30 mouse cellular contexts compared by ENCODE assay signal in genomic region chr1:138681970-138682369, GRCm38 (mm10).
DNase-seq lines count a peak whose midpoint lies in the region; ATAC-seq lines count a peak whose summit lies in the region.
"Had no signal": no experiment of that assay in that cellular context is flagged by ENCODE, and none has a peak within 500 bp of the region (broad histone marks: within the 10 kb centered on the region; RNA-seq: fewer than 3 reads in every experiment).

No protein-coding gene starts in this region.

- no peaks in the 10 kb centered on the region for H3K27me3 ChIP-seq in intestine, embryonic 16.5 days (replicated peaks; ENCODE audit: control insufficient read depth, insufficient read depth, low read length)
- H3K27me3 ChIP-seq: CH12.LX; embryonic facial prominence, embryonic 12.5 days; embryonic facial prominence, embryonic 15.5 days; forebrain, embryonic 13.5 days; heart, embryonic 12.5 days; heart, embryonic 15.5 days had no signal

- no peaks in the 10 kb centered on the region for H3K4me1 ChIP-seq in intestine, embryonic 16.5 days (ENCODE audit: control insufficient read depth, insufficient read depth, low read length)
- H3K4me1 ChIP-seq: embryonic facial prominence, embryonic 12.5 days; embryonic facial prominence, embryonic 15.5 days; forebrain, embryonic 13.5 days; heart, embryonic 12.5 days; heart, embryonic 15.5 days had no signal

- H3K27ac ChIP-seq in intestine, embryonic 16.5 days (ENCODE audit: low read length), result no peak overlapping the region
- H3K27ac ChIP-seq: embryonic facial prominence, embryonic 12.5 days; embryonic facial prominence, embryonic 15.5 days; forebrain, embryonic 13.5 days; heart, embryonic 15.5 days; hindbrain, embryonic 14.5 days; hindbrain, postnatal 0 days had no signal

- no peak overlapping the region for H3K9ac ChIP-seq in intestine, embryonic 16.5 days (ENCODE audit: low read depth, low read length)
- H3K9ac ChIP-seq: embryonic facial prominence, embryonic 12.5 days; embryonic facial prominence, embryonic 15.5 days; forebrain, embryonic 13.5 days; heart, embryonic 12.5 days; heart, embryonic 15.5 days; hindbrain, embryonic 14.5 days had no signal

- H3K4me2 ChIP-seq in intestine, embryonic 16.5 days (ENCODE audit: low read depth, low read length), result no peak overlapping the region
- H3K4me2 ChIP-seq: embryonic facial prominence, embryonic 12.5 days; embryonic facial prominence, embryonic 15.5 days; forebrain, embryonic 13.5 days; heart, embryonic 12.5 days; heart, embryonic 15.5 days; hindbrain, embryonic 14.5 days had no signal

- peak; percentile 60; the same call in 1 of the 2 replicates for ATAC-seq in common myeloid progenitor, adult 5-6 weeks (replicated peaks; ENCODE audit: low read depth, poor library complexity, severe bottlenecking)
- peak; percentile 37 to 75 for ATAC-seq in hematopoietic stem cell, adult 5-6 weeks (replicated peaks in 1 of 2; ENCODE audit: insufficient read depth in 1 of 2, low FRiP score in 2 of 2, low TSS enrichment in 1 of 2, low read depth in 1 of 2, poor library complexity in 2 of 2, severe bottlenecking in 2 of 2)
- no peak for ATAC-seq in intestine, embryonic 16.5 days
- ATAC-seq: activated CD4-positive, CD25-positive, alpha-beta regulatory T cell, adult 4 months; forebrain, embryonic 13.5 days; forebrain, embryonic 16.5 days; hindbrain, postnatal 0 days; inflammation-experienced regulatory T-cells, adult 6 months; intestine, postnatal 0 days had no signal

- no peaks in the 10 kb centered on the region for H3K9me3 ChIP-seq in intestine, embryonic 16.5 days (ENCODE audit: control insufficient read depth, low read length)
- H3K9me3 ChIP-seq: embryonic facial prominence, embryonic 12.5 days; embryonic facial prominence, embryonic 15.5 days; forebrain, embryonic 13.5 days; G1E; heart, embryonic 12.5 days; heart, embryonic 15.5 days had no signal

- no peak overlapping the region for H3K4me3 ChIP-seq in intestine, embryonic 16.5 days (ENCODE audit: low read length)
- H3K4me3 ChIP-seq: embryonic facial prominence, embryonic 12.5 days; embryonic facial prominence, embryonic 15.5 days; forebrain, embryonic 13.5 days; heart, embryonic 12.5 days; heart, embryonic 15.5 days had no signal

- no peaks in the 10 kb centered on the region for H3K36me3 ChIP-seq in intestine, embryonic 16.5 days (ENCODE audit: control insufficient read depth, insufficient read depth, low read length)
- H3K36me3 ChIP-seq: embryonic facial prominence, embryonic 12.5 days; embryonic facial prominence, embryonic 15.5 days; G1E; heart, embryonic 12.5 days; heart, embryonic 15.5 days had no signal

- peak; percentile 24 for DNase-seq in NIH3T3 (ENCODE audit: low read depth)
- no peak for DNase-seq in lung, postnatal 25 days (ENCODE audit: low spot score)
- DNase-seq in kidney, postnatal 14 days, result no peak
- DNase-seq: adrenal gland, adult 8-10 months; adrenal gland, postnatal 25 days; B cell, adult 2 months; cerebellum, adult 18-20 months; cerebellum, adult 9-10 months; cerebellum, postnatal 14 days; gastrocnemius, postnatal 10 days; gastrocnemius, postnatal 36 days; heart, adult 11 months; heart, postnatal 10 days; heart, postnatal 36 days had no signal

- WGBS in intestine, embryonic 16.5 days, result 65% methylated on average over 4 of the region's 4 CpGs
